Mouse (Mus musculus) ovary, adult 18-20 months (tissue): ENCODE data around the gene Kcnn1.
"Not testable (repeated sequence)": the region's sequence is repeated elsewhere in the genome, so short reads cannot be mapped to it uniquely, and the experiment has no call there.

Experiments used
- DNase-seq: peaks from one replicate; pipeline ENCODE4 v3.0.0; 2022; ENCODE audit warnings: low spot score, mixed read lengths

The Kcnn1 gene

GRCm38 (mm10) chr8:70862824-70863641, at the start of gene Kcnn1:
Kcnn1 (minus strand) TSS chr8:70863258.
- no peak for DNase-seq

- DNase-seq: no peak
Observed at GRCm38 (mm10) chr8:70911596-70911995, 48.5 kb upstream of the Kcnn1 start.

GRCm38 (mm10) chr8:70907518-70907917, 44.5 kb upstream of the Kcnn1 start:
- DNase-seq: no peak

DNA sequence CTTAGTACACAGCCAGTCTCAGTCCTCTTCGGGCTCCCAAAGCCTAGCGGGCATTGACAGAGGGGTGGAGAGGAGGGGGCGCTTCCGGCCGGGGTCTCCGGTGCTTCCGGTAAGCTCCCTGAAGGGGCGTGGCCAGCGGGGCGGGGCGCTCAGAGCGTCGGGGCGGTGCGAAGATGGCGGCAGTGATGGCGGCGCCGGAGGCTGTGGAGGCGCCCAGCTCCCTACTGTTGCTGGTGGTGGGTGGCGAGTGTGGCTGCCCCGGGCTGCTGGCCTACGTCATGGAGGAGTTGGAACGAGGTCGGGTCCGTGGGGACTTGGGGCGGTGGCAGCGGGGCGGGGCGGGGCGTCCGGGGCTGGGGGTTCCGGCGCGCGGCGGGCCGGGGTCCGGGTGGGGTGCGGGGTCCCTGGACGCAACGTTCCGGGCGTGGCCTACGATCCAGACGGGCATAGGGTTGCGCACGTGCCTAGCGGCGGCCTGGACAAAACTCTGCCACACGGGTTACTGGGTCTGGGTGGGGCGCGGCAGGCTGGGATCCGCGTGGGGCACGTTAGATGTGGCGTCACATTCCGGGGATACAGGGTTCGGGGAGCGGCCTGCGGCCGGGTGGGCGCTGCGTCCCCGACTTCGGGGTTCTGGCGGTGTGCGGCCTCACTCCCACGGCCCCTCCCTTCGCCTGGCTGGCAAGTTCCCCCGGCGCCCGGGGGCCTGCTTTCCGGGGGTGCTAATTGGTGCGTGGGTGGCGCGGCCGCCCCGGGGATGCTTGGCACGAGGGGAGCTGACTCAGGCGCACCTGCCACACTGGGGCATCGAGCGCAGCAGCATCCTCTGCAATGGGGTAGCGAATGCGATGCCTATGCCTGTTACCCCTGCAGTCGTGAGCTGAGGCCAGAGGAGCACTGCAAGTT, 43.0 kb upstream of the Kcnn1 start, which contains the start of gene Map1s:
TSS of gene Map1s (plus strand) at position 102 of the 906 bp plus-strand sequence.
- peak; percentile 62 for DNase-seq

DNA sequence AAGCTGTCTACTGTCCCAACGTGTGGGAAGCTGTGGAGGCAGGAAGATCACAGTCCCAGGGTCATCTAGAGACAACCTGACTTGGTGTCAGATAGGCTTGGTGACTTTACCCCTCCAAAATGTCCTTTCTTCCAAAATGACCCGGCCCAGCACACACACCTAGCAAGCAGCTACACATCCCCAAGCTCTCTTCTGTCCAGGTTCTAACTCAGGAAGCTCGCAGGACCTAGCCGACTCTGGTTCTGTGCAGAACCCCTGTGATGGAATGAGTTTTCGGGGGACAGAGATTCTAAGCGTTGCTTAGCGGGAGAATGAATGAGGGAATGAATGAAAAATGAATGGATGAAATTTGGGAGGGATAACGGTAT, 42.4 kb upstream of the Kcnn1 start:
- DNase-seq: no peak

DNA sequence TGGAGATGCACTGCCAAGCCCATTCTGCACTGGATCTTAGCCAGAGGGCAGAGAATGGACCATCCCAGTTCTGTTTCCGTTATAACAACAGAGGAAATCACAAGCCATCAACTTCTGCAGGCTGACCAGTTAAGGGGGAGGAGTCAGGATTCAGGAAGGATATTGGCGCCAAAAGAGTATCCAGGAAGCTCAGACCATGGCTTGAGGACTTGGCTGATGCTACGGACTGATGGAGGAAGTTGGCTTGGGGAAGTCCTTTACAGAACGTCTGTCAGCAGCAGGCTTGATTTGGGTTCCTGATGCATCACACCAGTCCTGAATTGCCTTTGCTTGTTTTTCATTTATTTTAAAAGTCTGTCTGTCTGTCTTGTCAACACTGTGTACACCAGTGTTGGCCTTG, 41.5 kb upstream of the Kcnn1 start:
- no peak for DNase-seq

- DNase-seq: no peak
Observed at GRCm38 (mm10) chr8:70903582-70903981, 40.5 kb upstream of the Kcnn1 start.

GRCm38 (mm10) chr8:70903112-70903511, 40.1 kb upstream of the Kcnn1 start:
- no peak for DNase-seq

DNA sequence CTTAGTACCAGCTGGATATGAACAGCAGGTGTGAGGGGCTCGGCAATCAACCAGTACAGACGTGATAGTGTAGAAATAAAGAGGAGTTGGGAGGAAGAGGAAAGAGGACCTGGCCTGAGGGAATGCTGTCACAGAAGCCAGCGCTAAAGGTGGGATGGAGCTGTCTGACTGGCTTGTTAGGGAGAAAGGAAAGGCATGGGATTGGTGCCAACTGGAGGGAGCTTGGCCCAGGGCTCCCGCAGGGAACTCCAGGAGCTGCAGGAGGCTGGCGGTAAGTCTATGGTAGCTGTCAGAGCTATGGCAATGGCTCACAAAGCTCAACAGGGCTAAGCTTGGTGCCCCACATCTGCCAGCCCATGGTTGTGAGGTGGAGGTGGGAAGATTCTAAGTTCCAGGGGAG, 39.2 kb upstream of the Kcnn1 start:
- DNase-seq: no peak

DNA sequence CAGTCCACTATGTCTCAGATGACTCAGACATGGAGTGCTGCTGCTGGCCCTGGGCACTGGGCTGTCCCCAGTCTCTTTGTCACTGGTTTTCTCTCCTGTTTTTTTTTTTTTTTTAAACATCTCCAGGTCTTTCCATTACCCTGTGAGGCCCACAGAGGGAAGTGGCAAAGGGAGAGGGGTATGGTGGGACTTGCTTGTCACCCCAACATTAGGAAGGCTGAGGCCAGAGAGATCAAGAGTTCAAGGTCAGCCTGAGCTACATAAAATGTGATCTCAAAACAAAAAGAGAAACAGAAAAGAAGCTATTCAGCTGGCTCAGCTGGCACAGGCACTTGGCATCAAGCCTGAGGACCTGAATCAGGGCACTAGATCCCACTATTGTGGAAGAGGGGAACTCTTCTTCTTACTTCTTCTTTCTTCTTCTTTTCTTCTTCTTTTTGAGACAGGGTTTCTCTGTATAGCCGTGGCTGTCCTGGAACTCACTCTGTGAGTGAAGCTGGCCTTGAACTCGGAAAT, 37.9 kb upstream of the Kcnn1 start:
- no peak for DNase-seq

- DNase-seq: no peak
Observed at GRCm38 (mm10) chr8:70899226-70899625, 36.2 kb upstream of the Kcnn1 start.

DNA sequence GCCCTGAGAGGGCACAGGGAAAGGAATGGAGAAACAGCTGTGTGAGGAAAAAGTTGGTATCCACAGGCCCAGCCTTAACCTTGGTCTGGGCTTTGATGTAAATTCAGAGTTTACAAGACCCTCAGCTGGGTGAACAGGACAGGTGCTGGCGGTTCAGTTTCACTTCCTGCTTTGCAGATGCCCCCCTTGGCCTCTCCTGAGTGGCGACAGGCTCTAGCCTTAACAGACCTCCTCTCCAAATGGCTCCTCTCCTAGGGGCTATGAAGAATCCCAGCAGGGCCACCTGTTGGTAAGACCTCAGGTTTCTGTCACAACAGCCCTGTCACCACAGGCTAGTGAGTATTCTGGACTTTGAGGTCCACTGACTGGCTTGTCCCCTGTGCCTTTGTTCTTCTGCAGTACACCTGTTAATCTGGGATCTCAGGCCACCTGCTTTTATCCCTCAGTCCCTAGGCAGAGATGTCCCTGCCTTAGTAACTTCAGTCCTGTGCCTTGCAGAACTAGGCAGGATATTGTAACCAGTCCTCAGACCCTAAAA, 35.7 kb upstream of the Kcnn1 start:
- DNase-seq: no peak

GRCm38 (mm10) chr8:70897681-70898413, 34.8 kb upstream of the Kcnn1 start:
- DNase-seq: no peak

GRCm38 (mm10) chr8:70897021-70897680, 34.1 kb upstream of the Kcnn1 start, which contains the start of gene Rpl18a:
Rpl18a (minus strand) TSS chr8:70897412.
- DNase-seq: peak; percentile 96

DNA sequence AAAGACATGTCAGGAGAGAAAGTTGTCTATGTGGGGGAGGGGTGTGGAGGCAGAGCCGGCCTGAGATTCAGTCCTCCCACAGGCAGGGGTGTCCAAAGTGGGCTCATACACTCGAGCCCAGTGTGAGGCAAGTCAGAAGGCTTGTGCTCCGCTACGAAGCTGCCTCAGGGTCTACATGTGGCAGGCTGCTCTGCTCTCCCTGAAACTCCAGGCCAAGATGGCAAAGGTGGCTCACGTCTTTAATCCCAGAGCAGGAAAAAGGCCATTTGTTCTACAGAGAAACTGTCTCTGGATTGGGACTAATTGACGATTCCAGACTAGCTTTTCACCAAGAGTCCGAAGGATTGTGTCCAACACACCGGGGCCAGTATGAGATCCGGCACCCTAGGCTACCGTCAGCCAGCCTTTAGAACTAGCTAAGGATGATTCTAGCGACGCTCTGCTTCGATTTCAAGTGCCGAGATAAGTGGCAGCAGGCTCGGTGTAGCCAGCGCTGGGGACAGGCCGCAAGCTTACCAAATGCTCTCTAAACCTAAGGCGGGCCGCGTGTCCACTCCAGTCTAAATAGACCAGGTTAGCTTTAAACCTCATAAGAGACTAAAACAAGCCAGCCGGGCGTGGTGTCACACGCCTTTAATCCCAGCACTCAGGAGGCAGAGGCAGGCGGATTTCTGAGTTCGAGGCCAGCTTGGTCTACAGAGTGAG, 33.4 kb upstream of the Kcnn1 start:
- no peak for DNase-seq

DNA sequence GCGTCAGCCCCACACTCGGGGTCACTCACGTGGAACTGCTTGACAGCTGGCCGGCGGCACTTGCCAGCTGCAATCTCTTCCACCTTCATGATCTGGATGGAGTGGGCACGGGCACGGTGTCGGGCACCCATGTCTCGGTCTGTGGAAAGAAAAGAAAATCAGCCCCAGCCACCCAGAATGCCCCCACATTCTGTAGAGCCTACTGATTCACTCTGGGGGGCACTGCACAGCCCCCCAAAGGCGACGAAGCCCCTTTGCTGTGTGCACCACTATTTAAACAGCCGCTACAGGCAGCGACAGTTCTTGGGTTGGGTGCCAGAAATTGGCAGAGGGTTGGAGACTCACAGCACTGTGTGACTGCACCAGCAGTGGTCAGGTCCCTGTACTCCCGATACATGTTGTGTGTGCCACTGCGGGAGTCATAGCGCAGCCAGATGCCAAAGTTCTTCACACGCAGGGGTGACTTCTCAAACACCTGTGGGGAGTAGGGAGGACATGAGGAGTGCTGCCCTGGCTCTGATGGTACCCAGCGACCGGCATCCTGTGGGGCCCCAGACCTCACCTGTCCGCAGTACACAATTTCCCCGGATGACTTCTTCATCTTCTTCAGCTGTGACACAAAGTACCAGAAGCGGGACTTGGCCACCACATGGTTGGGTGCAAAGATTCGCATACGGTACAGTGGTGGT, 32.7 kb upstream of the Kcnn1 start:
- not testable (repeated sequence) for DNase-seq

DNA sequence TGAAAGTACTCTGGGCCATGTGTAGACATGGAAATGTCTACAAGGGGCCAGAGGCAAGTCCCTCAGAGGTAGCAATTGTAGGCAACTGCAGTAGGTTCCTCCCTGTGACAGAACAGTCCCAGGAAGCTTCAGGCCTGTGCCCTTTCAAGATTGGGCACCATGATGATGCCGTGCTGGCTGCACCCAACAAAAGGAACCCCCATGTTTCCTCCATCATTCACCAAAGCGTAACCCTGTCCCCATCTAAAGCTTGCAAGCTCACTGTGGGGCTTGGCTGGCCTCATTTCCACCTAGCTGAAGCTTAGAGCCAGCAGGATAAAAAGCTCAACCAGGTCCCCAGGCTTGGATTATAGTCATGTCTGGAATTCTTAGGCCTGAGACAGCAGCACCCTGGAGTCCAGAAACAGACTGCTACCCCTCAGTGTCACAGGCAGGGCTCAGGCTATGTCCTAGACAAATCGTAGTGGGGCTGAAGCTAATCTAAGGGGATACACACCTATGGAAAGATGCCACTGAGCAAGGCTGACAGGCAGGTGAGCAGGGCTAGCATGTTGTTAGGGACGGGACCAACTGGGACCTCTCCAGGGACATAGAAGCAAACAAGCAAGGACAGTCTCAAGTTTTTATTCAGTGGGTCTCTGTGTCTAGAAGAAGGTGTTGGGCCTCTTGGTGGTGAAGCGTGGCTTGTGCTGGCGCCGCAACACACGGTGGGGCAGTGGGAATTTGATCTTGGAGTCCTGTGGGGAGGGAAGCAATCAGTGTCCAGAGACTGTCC, 31.9 kb upstream of the Kcnn1 start:
- DNase-seq: no peak

DNA sequence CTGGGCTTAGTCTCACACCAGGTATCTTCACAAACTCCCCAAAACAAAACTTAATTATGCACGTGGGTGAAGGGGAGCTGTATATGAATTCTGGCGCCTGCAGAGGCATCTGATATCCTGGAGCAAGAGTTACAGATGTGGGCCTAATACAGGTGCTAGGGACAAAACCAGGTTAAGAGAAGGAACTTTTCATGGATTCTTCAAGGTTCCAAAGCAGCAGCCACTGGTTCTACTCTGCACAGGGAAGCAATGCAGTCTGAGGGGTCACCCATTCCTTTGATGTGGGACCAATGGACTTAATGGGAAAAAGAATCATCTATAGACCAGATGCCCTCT, 31.3 kb upstream of the Kcnn1 start:
- no peak for DNase-seq

DNA sequence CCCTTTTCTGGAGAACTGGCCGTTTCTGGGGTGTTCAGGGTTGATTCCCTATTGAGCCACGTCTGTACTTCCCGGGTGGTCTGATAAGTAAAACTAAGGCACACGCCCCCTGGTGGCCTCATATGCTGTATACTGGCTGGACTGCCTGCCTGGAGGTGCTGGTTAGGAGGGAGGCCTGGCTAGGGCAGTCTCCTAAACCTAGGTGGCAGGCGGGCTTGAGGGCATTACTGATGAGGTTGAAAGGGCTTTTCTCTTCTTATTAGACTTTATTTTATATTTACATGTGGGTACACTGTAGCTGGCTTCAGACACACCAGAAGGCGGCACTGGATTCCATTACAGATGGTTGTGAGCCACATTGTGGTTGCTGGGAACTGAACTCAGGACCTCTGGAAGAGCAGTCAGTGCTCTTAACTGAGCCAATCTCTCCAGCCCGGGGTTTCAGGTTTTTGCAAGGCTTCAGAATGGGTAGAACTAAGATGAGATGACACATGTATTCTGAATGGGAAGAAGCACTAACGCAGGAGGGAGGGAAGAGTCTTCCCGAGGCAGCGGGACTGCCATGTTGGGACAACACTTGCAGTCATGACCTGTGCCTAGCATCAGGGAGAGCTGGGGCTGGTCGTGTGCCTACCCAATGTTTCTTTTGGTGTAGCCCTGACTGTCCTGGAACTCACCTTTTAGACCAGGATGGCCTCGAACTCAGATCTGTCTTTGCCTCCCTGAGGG, 30.8 kb upstream of the Kcnn1 start:
- peak; percentile 52 for DNase-seq
